Mouse (Mus musculus): ENCODE results near the gene Tent4a. TPM values are rescaled to one million over a fixed set of nuclear protein-coding genes. Genes with fewer than 3 reads are reported as not detected.

The Tent4a gene
- polyA plus RNA-seq, 1 experiment: 6.2 TPM

GRCm38 (mm10) chr13:69530951-69531350, 3.5 kb downstream of the Tent4a start:
- Histone ChIP-seq H3K36me3 (ENCODE audit: control insufficient read depth, insufficient read depth, low read length) (no peaks in the 10 kb centered on the region), H3K4me3 (ENCODE audit: control insufficient read depth, low read depth, low read length) (no peak overlapping the region), H3K4me1 (ENCODE audit: control insufficient read depth, insufficient read depth, low read length) (peaks cover 16% of the 10 kb centered on the region), H3K27ac (ENCODE audit: control insufficient read depth, insufficient read depth, low read depth, low read length) (no peak overlapping the region), H3K27me3 (ENCODE audit: control insufficient read depth, insufficient read depth, low read length) (no peaks in the 10 kb centered on the region)
- TF ChIP-seq POLR2A (IDR thresholded peaks at IDR 0.05; ENCODE audit: control insufficient read depth, low read depth, low read length) (no peak), CTCF (IDR thresholded peaks at IDR 0.05; ENCODE audit: control insufficient read depth, insufficient read depth, insufficient replicate concordance, low read depth, low read length) (no peak)

GRCm38 (mm10) chr13:69530156-69530555, 4.3 kb downstream of the Tent4a start:
- H3K4me1 ChIP-seq (ENCODE audit: control insufficient read depth, insufficient read depth, low read length): peaks cover 14% of the 10 kb centered on the region
- H3K4me3 ChIP-seq (ENCODE audit: control insufficient read depth, low read depth, low read length): no peak overlapping the region
- TF ChIP-seq CTCF (IDR thresholded peaks at IDR 0.05; ENCODE audit: control insufficient read depth, insufficient read depth, insufficient replicate concordance, low read depth, low read length): no peak

GRCm38 (mm10) chr13:69528531-69528930, 5.9 kb downstream of the Tent4a start:
- Histone ChIP-seq H3K36me3 (ENCODE audit: control insufficient read depth, insufficient read depth, low read length) (no peaks in the 10 kb centered on the region), H3K4me1 (ENCODE audit: control insufficient read depth, insufficient read depth, low read length) (peaks cover 12% of the 10 kb centered on the region)
- TF ChIP-seq POLR2A (IDR thresholded peaks at IDR 0.05; ENCODE audit: control insufficient read depth, low read depth, low read length): no peak
- no peak for TF ChIP-seq CTCF (IDR thresholded peaks at IDR 0.05; ENCODE audit: control insufficient read depth, insufficient read depth, insufficient replicate concordance, low read depth, low read length)

More at GRCm38 (mm10) chr13:69530156-69530555, 4.3 kb downstream of the Tent4a start:
- H3K36me3 ChIP-seq (ENCODE audit: control insufficient read depth, insufficient read depth, low read length): no peaks in the 10 kb centered on the region
- no peak overlapping the region for H3K27ac ChIP-seq (ENCODE audit: control insufficient read depth, insufficient read depth, low read depth, low read length)
- no peaks in the 10 kb centered on the region for H3K27me3 ChIP-seq (ENCODE audit: control insufficient read depth, insufficient read depth, low read length)

GRCm38 (mm10) chr13:69525867-69526266, 8.6 kb downstream of the Tent4a start:
- H3K4me3 ChIP-seq (ENCODE audit: control insufficient read depth, low read depth, low read length): no peak overlapping the region
- TF ChIP-seq POLR2A (IDR thresholded peaks at IDR 0.05; ENCODE audit: control insufficient read depth, low read depth, low read length) (no peak), CTCF (IDR thresholded peaks at IDR 0.05; ENCODE audit: control insufficient read depth, insufficient read depth, insufficient replicate concordance, low read depth, low read length) (no peak)
- H3K27ac ChIP-seq (ENCODE audit: control insufficient read depth, insufficient read depth, low read depth, low read length): no peak overlapping the region
- H3K36me3 ChIP-seq (ENCODE audit: control insufficient read depth, insufficient read depth, low read length): no peaks in the 10 kb centered on the region
- H3K4me1 ChIP-seq (ENCODE audit: control insufficient read depth, insufficient read depth, low read length): no peaks in the 10 kb centered on the region
- H3K27me3 ChIP-seq (ENCODE audit: control insufficient read depth, insufficient read depth, low read length): no peaks in the 10 kb centered on the region

More at GRCm38 (mm10) chr13:69528531-69528930, 5.9 kb downstream of the Tent4a start:
- H3K4me3 ChIP-seq (ENCODE audit: control insufficient read depth, low read depth, low read length): no peak overlapping the region
- no peaks in the 10 kb centered on the region for H3K27me3 ChIP-seq (ENCODE audit: control insufficient read depth, insufficient read depth, low read length)
- H3K27ac ChIP-seq (ENCODE audit: control insufficient read depth, insufficient read depth, low read depth, low read length): no peak overlapping the region

- no peaks in the 10 kb centered on the region for H3K27me3 ChIP-seq (ENCODE audit: control insufficient read depth, insufficient read depth, low read length)
- H3K4me3 ChIP-seq (ENCODE audit: control insufficient read depth, low read depth, low read length): no peak overlapping the region
- no peaks in the 10 kb centered on the region for H3K36me3 ChIP-seq (ENCODE audit: control insufficient read depth, insufficient read depth, low read length)
- TF ChIP-seq CTCF (IDR thresholded peaks at IDR 0.05; ENCODE audit: control insufficient read depth, insufficient read depth, insufficient replicate concordance, low read depth, low read length) (no peak), POLR2A (IDR thresholded peaks at IDR 0.05; ENCODE audit: control insufficient read depth, low read depth, low read length) (no peak)
- no peak overlapping the region for H3K27ac ChIP-seq (ENCODE audit: control insufficient read depth, insufficient read depth, low read depth, low read length)
- H3K4me1 ChIP-seq (ENCODE audit: control insufficient read depth, insufficient read depth, low read length): no peaks in the 10 kb centered on the region
Measured at GRCm38 (mm10) chr13:69524158-69524530, 10.3 kb downstream of the Tent4a start.

GRCm38 (mm10) chr13:69523444-69524157, 10.8 kb downstream of the Tent4a start:
- Histone ChIP-seq H3K27ac (ENCODE audit: control insufficient read depth, insufficient read depth, low read depth, low read length) (no peak overlapping the region), H3K4me1 (ENCODE audit: control insufficient read depth, insufficient read depth, low read length) (no peaks in the 10 kb centered on the region)

GRCm38 (mm10) chr13:69522161-69522791, 12.1 kb downstream of the Tent4a start:
- no peak overlapping the region for H3K27ac ChIP-seq (ENCODE audit: control insufficient read depth, insufficient read depth, low read depth, low read length)
- H3K4me1 ChIP-seq (ENCODE audit: control insufficient read depth, insufficient read depth, low read length): no peaks in the 10 kb centered on the region; the same call in 1 of the 2 replicates
- H3K36me3 ChIP-seq (ENCODE audit: control insufficient read depth, insufficient read depth, low read length): no peaks in the 10 kb centered on the region

More at GRCm38 (mm10) chr13:69523444-69524157, 10.8 kb downstream of the Tent4a start:
- TF ChIP-seq CTCF (IDR thresholded peaks at IDR 0.05; ENCODE audit: control insufficient read depth, insufficient read depth, insufficient replicate concordance, low read depth, low read length) (no peak), POLR2A (IDR thresholded peaks at IDR 0.05; ENCODE audit: control insufficient read depth, low read depth, low read length) (no peak)
- no peaks in the 10 kb centered on the region for H3K27me3 ChIP-seq (ENCODE audit: control insufficient read depth, insufficient read depth, low read length)
- no peaks in the 10 kb centered on the region for H3K36me3 ChIP-seq (ENCODE audit: control insufficient read depth, insufficient read depth, low read length)
- no peak overlapping the region for H3K4me3 ChIP-seq (ENCODE audit: control insufficient read depth, low read depth, low read length)

More at GRCm38 (mm10) chr13:69522161-69522791, 12.1 kb downstream of the Tent4a start:
- H3K4me3 ChIP-seq (ENCODE audit: control insufficient read depth, low read depth, low read length): no peak overlapping the region
- H3K27me3 ChIP-seq (ENCODE audit: control insufficient read depth, insufficient read depth, low read length): no peaks in the 10 kb centered on the region
- no peak for TF ChIP-seq POLR2A (IDR thresholded peaks at IDR 0.05; ENCODE audit: control insufficient read depth, low read depth, low read length)
- TF ChIP-seq CTCF (IDR thresholded peaks at IDR 0.05; ENCODE audit: control insufficient read depth, insufficient read depth, insufficient replicate concordance, low read depth, low read length): no peak

Measured in testis, adult 2 months (tissue).